Mouse (Mus musculus) thymus, adult 2 months (tissue): Measurements from ENCODE around the gene Efcab7. TPM values are rescaled to one million over a fixed set of nuclear protein-coding genes. Genes with fewer than 3 reads are reported as not detected.

ENCODE experiments used
- DNase-seq: peaks from one replicate; pipeline ENCODE4 v3.0.0; 2021
- H3K27ac ChIP-seq: fragments of 200-500 bp; 2 replicates; pipeline ENCODE4 v1.5.1; 2012; ENCODE audit warnings: low read length, control low read depth; ENCODE audit not compliant: control insufficient read depth, insufficient read depth
- H3K27me3 ChIP-seq: fragments of 200-500 bp; 2 replicates; pipeline ENCODE4 v1.6.1; 2012; ENCODE audit warnings: mild to moderate bottlenecking, low read length, moderate library complexity, mixed read lengths; ENCODE audit not compliant: control insufficient read depth, insufficient read depth
- H3K36me3 ChIP-seq: fragments of 200-500 bp; 2 replicates; pipeline ENCODE4 v1.6.1; 2012; ENCODE audit warnings: mild to moderate bottlenecking, low read length, moderate library complexity; ENCODE audit not compliant: control insufficient read depth, insufficient read depth
- H3K4me1 ChIP-seq: fragments of 200-500 bp; replicated peaks from 2 replicates; pipeline ENCODE4 v1.6.1; 2012; ENCODE audit warnings: low read length; ENCODE audit not compliant: control insufficient read depth, insufficient read depth
- H3K4me3 ChIP-seq: fragments of 200-500 bp; 2 replicates; pipeline ENCODE4 v1.5.1; 2012; ENCODE audit warnings: mild to moderate bottlenecking, low read length, control low read depth, moderate library complexity; ENCODE audit not compliant: control insufficient read depth, insufficient read depth
- CTCF ChIP-seq: fragments of 200-500 bp; IDR thresholded peaks from 2 replicates; pipeline ENCODE4 v1.5.1; 2012; ENCODE audit warnings: mild to moderate bottlenecking, control low read depth, low read length, moderate library complexity, borderline replicate concordance; ENCODE audit not compliant: control insufficient read depth, poor library complexity, insufficient read depth; ENCODE audit errors: extremely low read depth
- POLR2A ChIP-seq: fragments of 200-500 bp; IDR thresholded peaks from 2 replicates; pipeline ENCODE4 v1.6.1; 2012; ENCODE audit warnings: mild to moderate bottlenecking, low read length, control low read depth, moderate library complexity; ENCODE audit not compliant: control insufficient read depth, poor library complexity, insufficient read depth; ENCODE audit errors: extremely low read depth
- WGBS: fragments of 180-500 bp; shearing (Covaris S2); methylation state at CpG from one replicate; pipeline ENCODE4 v1.1.7; 2018; 5-methylcytosine and 5-hydroxymethylcytosine counted together
- polyA plus RNA-seq: library from polyadenylated mRNA; depleted of rRNA; stranded (reverse); fragments of >200 nt; gene quantifications from 2 replicates; pipeline ENCODE4 v1.2.3, GENCODE M21; 2012

The Efcab7 gene
- polyA plus RNA-seq, 1 experiment: 4.8 TPM

GRCm38 (mm10) chr4:99930518-99931239, 101.7 kb downstream of the Efcab7 start:
- Histone ChIP-seq H3K27me3 (no peaks in the 10 kb centered on the region), H3K4me1 (peaks cover 6% of the 10 kb centered on the region; the same call in 1 of the 2 replicates), H3K27ac (no peak overlapping the region), H3K36me3 (no peaks in the 10 kb centered on the region), H3K4me3 (no peak overlapping the region)
- DNase-seq: no peak
- no peak for TF ChIP-seq CTCF
- TF ChIP-seq POLR2A: no peak
- 72% methylated on average over 10 of the region's 10 CpGs for WGBS

DNA sequence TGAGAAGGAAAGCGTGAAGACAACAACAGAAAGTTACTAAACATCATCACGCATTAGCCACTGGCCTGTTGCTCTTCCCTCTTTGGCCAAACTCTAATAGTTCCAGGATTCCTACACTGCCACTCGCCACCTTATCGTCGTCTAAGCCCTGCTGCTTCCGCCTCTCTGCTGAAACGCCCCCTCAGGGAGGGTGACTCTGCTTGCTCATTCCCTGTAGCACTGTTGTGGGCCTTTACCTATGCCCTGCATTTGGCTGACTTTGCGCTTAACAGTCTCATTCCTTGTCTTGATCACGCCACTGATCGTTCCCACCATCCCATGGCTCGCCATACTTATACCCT, 102.2 kb downstream of the Efcab7 start:
- Histone ChIP-seq H3K4me1 (peaks cover 6% of the 10 kb centered on the region; the same call in 1 of the 2 replicates), H3K4me3 (no peak overlapping the region), H3K36me3 (no peaks in the 10 kb centered on the region), H3K27ac (no peak overlapping the region), H3K27me3 (no peaks in the 10 kb centered on the region)
- TF ChIP-seq POLR2A (no peak), CTCF (no peak)
- 96% methylated on average over 11 of the region's 11 CpGs for WGBS
- DNase-seq: no peak

- no peaks in the 10 kb centered on the region for H3K27me3 ChIP-seq
- H3K4me1 ChIP-seq: peaks cover 6% of the 10 kb centered on the region; the same call in 1 of the 2 replicates
- H3K4me3 ChIP-seq: no peak overlapping the region
- TF ChIP-seq CTCF (no peak), POLR2A (no peak)
- no peaks in the 10 kb centered on the region for H3K36me3 ChIP-seq
- no peak overlapping the region for H3K27ac ChIP-seq
- 96% methylated on average over 4 of the region's 4 CpGs for WGBS
- no peak for DNase-seq
Measured at GRCm38 (mm10) chr4:99931807-99932206, 102.8 kb downstream of the Efcab7 start.

GRCm38 (mm10) chr4:99934859-99935258, 105.9 kb downstream of the Efcab7 start:
- no peak overlapping the region for H3K4me3 ChIP-seq
- peaks cover 4% of the 10 kb centered on the region; the same call in 1 of the 2 replicates for H3K4me1 ChIP-seq
- 89% methylated on average over 7 of the region's 7 CpGs for WGBS
- H3K27ac ChIP-seq: no peak overlapping the region
- no peaks in the 10 kb centered on the region for H3K36me3 ChIP-seq
- DNase-seq: no peak
- TF ChIP-seq POLR2A (no peak), CTCF (no peak)
- H3K27me3 ChIP-seq: no peaks in the 10 kb centered on the region

DNA sequence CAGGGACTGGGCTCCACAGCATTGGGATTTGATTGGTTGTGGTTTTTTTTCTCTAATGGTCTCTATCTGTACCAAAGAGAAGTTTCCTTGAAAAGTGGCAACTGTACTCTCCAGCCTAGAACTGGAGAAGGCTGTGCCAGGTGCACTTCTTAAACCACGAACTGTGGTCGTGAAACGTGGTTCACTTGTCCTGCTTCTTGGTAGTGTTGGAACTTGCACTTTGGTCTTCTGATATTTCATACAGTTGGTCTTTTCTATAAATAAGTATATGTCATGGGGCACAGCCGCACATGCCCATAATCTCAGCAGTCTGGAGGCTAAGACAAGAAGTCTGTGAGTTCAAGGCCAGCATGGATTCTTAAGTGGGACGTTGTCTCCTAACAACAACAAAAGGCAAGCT, 107.3 kb downstream of the Efcab7 start:
- Histone ChIP-seq H3K4me3 (no peak overlapping the region), H3K27me3 (no peaks in the 10 kb centered on the region), H3K36me3 (no peaks in the 10 kb centered on the region), H3K27ac (no peak overlapping the region), H3K4me1 (no peaks in the 10 kb centered on the region)
- no peak for DNase-seq
- 25% methylated on average over 5 of the region's 5 CpGs for WGBS
- no peak for TF ChIP-seq CTCF

DNA sequence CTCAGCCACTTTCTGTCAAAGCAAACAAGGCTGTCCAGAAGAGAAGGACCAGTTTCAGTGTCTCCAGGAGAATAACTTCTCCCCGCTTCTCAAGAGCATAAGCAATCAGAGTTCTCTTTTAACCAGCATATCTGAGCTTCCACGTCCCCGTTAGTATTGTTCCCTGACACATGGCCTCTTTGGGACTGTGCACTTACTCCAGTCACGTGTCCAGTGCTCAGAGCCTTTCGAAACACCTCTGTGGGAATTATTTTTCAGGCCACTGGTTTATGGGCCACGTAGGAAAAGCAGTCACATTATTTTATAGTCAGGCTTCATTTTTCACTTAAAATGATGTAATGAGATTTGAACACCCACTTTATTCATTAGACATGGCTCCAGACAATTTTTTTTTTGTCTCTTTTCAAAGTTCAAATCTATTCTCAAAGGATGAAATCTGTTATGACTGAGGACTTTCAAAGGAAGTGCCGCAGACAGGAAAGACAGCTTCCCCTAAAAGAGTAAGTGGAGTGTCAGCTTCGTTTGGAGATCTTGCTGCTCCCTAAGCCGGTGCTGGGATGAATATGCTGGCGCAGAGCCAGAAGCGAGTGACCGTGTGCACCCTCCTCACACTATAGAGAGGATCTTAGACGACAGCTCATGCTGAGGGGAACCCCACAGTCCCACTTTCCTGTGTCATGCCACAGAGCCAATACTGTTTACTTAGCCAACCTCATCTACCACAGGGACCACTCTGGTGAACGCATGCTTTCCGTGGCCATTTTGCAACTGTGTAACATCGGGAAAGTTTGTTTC, 110.9 kb downstream of the Efcab7 start:
- no peak for DNase-seq
- TF ChIP-seq POLR2A (no peak), CTCF (no peak)
- Histone ChIP-seq H3K36me3 (no peaks in the 10 kb centered on the region), H3K4me3 (no peak overlapping the region), H3K27me3 (no peaks in the 10 kb centered on the region), H3K27ac (no peak overlapping the region), H3K4me1 (no peaks in the 10 kb centered on the region)
- WGBS: 80% methylated on average over 16 of the region's 16 CpGs
